Mouse (Mus musculus) CH12F3 (cell line): ENCODE results near the gene C8a.

Source experiments
- in situ Hi-C: fragments of 300-500 bp; cut with MboI; formaldehyde crosslinking; loops from 2 replicates; pipeline ENCODE4 v1.14.3; 2020; ENCODE audit warnings: low sequenced_read_pairs

C8a gene

DNA sequence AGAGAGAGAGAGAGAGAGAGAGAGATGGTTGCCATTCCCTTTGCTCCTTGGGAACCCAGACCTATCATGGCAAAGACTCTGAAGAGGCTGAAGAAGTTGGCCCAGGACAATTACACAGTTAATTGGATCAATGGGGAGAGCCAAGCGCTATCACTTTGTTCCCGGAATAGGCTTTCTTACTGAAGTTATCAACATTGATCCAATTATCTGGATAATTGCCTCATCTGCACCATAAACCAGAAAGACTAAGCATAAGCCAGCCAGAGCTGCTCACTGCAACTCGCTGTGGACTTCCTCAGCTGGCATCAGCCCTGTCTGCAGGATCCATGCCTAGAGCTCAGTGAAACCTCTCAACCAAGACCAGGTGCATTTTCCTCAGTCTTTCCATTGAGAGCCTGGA, 100.6 kb downstream of the C8a start:
- in situ Hi-C loops = no loop called here

DNA sequence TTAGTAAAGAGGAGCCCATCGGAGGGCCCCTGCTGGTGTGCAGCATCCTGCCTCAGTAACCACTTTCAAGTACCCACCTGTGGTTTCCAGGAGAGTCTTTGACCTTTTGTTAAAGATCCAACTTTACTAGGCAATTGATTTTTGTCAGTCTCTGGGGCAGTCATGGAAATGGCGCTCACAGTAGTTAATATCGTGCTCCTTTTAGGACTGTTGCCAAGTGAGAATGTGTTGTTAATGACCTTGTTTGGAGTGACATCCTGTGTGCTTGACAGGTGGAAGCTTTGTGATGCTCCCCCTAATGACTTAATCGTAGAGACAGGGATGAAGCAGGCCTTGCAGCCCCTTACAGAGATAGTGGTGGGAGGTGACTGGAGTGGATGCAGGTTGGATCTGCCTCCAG, 105.9 kb downstream of the C8a start:
- in situ Hi-C loops = no loop called here

GRCm38 (mm10) chr4:104769602-104770001, 106.6 kb downstream of the C8a start:
- in situ Hi-C loops = no loop called here

DNA sequence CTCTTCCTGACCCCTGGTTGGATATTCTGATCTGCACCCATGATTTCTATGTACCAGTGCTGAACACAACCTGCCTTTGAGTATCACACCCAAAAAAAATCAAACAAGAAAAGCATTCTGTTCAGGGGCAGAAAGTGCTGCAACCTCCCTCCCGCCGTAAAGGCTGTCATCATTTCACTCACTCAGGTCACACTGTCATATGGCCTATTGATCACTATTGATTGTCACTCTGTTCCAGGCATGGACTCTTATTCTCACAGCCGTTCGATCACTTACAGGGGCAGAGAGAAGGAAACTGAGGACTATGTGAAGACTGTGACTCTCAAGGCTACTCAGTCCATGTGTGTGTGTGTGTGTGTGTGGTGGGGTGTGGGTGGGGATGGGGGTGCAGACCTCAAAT, 108.0 kb downstream of the C8a start:
- in situ Hi-C loops = no loop called here

DNA sequence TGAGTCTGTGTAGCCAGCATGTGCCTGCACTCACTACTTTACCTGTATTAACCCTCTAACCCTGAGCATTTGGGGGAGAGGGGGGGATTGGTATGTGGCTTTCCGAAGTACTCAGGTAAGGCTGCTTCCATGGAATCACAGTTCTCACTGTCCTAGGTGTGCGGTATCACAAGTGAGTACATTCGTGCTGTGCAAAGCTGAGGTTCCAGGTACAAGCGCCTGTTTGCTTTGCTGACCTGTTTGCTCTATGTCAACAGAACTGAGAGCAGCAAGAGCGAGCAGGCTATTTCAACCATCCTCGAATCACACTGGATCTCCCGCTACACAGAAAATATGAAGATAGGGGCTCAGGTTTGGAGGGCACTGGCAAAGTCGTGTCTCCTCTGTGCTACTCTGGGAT, 110.1 kb downstream of the C8a start, which contains the start of gene C8b:
C8b (plus strand) TSS at position 253 of the 400 bp plus-strand sequence.
- in situ Hi-C loops = no loop called here
